Mouse (Mus musculus) MN1 (cell line): ENCODE results near the gene Polr2c.
"Not testable (repeated sequence)": the region's sequence is repeated elsewhere in the genome, so short reads cannot be mapped to it uniquely, and the experiment has no call there.

Experiments used
- DNase-seq: peaks from one replicate; pipeline ENCODE4 v3.0.0-alpha.2; 2016; ENCODE audit warnings: low spot score

Gene Polr2c

DNA sequence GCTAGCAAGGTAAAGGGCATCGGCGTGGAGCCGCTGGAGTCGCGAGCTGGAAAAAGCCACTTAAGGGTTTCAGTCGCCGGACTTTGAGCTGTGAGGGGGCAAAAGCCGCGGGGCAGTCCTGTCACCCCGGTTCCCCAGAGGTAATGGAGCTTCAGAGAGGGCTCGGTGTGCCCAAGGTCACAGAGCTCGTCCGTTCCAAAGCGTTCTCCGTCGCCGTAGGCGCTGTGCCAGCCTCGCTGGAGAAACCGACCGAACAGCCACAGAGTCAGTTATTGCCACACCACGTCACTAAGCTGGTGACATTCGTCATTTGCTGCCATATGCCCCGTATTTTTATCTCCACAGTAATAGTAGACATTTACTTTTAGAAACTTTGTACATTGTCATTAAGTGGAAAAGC is 18.6 kb upstream of the Polr2c start:
- peak; percentile 69 for DNase-seq

- DNase-seq, result no peak
These were observed 16.1 kb upstream of the Polr2c start for GRCm38 (mm10) chr8:94841183-94841582.

- no peak for DNase-seq
These were observed 7.2 kb upstream of the Polr2c start for GRCm38 (mm10) chr8:94850049-94850448.

DNA sequence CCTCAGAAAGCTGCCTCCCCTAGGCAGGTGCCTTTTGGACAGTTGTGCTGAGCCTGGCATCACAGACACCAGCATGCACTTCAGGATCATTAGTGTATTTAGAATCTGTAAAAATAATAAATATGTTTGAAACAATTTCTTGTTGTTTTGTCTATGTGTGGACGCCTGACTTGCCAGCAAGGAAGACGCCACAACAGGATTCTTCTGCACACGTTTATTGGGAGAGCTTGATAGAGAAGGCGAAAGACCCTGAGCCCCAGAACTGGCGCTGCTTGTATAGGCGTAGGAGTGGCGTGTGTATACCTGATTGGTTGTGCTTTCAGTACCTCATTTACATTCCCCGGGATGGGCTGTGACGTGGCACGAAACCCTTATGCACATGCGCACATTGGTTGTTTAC is 2.5 kb upstream of the Polr2c start:
- not testable (repeated sequence) for DNase-seq

GRCm38 (mm10) chr8:94857011-94857345 is 272 bp upstream of the Polr2c start:
- no peak for DNase-seq

DNA sequence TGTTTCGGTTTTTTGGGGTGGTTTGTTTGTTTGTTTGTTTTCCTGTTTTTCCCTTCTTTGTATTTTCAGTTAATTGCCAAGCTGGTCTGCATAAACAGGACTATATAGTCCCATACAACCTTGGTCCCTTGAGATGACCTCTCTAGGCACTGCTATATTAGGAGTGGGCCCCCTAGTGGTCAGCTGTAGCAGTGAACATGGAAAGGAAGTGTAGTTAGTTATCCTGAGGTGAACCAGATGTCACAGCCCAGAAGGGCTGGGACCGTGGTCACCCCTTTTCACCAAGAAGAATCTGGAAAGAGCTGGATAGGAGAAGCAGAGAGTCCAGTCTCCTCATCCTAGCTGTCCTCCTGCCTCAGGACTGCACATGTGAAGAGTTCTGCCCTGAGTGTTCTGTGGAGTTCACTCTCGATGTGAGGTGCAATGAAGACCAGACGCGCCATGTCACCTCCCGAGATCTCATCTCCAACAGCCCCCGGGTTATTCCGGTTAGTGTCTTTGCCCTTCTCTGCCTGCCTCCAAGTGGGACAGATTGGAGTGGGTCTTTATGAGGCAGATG is 4.2 kb downstream of the Polr2c start:
- DNase-seq, result peak; percentile 83

DNA sequence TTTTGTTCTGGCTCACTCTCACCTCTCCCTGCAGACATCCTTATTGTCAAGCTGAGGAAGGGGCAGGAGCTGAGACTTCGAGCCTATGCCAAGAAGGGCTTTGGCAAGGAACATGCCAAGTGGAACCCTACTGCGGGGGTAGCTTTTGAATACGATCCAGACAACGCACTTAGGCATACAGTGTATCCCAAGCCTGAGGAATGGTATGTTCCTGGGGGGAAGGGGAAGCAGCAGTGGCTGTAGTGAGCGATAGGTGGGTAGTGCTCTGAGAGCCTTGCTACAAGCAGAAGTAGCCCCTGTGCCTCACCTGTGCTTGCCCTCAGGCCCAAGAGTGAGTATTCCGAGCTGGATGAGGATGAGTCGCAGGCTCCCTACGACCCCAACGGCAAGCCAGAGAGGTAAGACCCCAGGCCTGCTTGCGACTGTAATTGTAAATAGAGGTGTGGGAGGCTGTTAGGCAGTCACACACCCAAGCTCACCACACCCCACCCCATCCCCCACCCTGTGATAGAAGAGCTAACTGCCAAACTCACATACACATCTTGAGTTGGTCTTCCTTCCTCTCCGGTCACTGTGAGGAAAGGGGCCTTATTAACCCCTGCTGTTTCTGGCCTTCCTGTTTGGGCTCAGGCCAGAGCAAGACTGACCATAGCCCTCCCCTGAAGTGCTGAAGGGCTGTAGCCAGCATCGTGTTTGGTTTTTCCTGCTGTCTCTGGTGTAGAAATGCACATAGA is 5.4 kb downstream of the Polr2c start:
- no peak for DNase-seq

DNA sequence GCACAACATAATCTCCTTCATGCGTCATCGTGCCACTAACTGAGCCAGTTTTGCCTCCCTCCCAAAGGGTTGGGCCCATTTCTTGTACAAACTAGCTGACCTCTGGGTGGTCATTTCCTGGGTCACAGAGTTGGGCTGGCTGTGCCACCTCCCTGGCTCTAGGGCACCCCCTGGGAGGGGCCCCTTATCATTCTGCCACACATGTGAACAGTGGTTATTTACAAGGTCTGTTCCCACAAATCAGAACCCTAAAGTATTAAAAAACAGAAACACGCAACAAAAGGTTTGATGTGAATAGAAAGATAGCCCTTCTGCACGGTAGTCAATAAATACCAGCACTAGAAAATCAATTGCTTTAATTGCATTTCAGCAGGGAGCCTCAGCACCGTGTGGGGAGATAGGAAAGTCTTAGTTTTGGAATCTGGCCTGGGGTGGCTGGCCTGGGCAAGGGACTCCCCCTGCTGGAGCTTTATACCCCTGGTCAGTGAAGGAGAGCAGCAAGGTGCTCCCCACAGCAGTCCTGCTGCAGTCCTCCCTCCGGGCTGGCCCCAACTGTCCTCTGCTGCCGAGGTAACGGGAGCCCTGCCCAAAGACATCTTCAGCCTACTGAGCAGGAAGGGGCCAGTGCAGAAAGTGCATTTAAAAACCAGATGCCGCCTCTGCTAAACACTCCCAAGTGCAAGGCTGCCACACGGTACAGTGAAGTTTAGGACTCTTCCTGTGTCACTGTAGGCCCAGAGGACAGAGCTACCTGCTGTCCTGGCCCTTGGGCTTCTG is 6.8 kb downstream of the Polr2c start:
- DNase-seq, result peak; percentile 52

- no peak for DNase-seq
These were observed 8.0 kb downstream of the Polr2c start for GRCm38 (mm10) chr8:94865292-94865691.

GRCm38 (mm10) chr8:94866921-94867320 is 9.7 kb downstream of the Polr2c start:
- DNase-seq, result no peak

GRCm38 (mm10) chr8:94869146-94869545 is 11.9 kb downstream of the Polr2c start:
- DNase-seq, result peak; percentile 63

DNA sequence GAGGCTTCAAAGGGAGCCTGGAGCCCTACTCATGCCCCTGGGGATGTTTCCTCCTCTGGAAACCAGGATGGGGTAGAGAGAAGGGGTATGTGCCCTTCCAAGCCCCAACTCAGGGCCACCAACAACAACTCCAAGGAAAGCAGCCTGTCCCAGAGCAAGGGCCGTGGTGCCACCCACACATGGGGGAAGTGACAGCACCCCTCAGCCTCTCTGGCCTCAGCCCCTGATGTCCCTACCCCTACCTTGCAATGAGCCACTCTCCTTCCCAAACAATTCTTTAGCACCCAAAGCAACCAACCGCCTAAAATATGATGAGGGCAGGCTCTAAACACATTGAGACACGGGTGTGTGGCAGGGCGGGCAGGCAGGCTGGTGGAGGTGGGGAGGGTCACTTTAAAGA is 12.8 kb downstream of the Polr2c start:
- DNase-seq, result no peak

- peak; percentile 75 for DNase-seq
These were observed 13.3 kb downstream of the Polr2c start for GRCm38 (mm10) chr8:94870474-94871107.

DNA sequence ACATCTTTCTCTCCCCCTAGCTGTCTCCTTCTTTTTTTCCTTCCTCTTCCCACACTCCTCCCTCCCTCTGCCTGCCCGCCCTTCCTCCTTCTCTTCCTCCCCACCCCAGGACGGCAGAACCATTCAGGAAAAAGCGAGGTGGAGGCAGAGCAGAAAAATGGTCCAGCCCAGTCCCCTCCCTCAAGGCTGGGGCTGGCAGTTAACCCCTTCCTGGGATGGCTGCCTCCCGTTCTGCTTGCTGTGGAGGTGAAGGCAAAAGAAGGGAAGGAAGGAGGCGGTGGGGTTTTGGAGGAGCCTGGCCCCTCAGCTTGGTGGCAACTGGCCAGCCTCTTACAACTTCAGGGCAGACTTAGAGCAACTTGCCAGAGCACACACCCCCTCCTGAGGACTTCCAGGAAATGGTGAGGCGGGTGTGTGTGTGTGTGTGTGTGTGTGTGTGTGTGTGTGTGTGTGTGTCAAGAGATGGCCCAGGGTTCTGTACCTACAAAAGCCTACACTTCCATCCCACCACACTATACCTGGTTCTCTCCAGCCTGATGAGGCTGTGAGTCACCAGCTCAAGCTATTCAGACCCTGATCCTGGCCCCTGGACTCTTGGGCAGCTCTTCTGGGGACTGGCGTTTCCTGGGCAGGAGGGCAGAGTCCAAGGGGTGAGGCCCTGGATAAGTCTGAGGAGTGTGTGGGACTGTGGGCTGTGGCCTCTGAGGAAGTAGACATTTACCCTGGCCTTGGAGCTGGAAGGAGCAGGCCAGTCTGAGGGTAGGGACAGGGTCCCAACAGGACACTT is 14.1 kb downstream of the Polr2c start:
- DNase-seq, result peak; percentile 68

- DNase-seq, result no peak
These were observed 14.9 kb downstream of the Polr2c start for GRCm38 (mm10) chr8:94872156-94872555.

GRCm38 (mm10) chr8:94872576-94872975 is 15.3 kb downstream of the Polr2c start:
- DNase-seq, result no peak

DNA sequence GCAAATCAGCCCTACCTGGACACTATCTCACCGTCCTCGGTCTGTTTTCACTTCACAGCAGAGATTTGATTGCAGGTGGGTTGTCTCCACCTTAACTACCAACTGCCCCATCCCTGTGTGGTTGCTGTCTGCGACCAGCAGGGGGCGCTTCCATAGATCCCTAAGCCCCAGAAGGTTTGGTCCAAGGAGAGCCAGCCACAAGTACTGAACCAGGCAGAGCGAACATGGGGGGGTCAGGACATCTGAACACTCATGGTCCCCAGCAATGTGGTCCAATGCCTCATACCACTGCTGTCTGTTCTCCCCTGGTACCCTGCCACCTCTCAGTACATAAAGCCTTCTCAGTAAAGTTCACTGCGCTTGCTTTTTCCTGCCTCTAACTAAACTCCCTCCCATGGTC is 17.1 kb downstream of the Polr2c start:
- peak; percentile 79 for DNase-seq

DNA sequence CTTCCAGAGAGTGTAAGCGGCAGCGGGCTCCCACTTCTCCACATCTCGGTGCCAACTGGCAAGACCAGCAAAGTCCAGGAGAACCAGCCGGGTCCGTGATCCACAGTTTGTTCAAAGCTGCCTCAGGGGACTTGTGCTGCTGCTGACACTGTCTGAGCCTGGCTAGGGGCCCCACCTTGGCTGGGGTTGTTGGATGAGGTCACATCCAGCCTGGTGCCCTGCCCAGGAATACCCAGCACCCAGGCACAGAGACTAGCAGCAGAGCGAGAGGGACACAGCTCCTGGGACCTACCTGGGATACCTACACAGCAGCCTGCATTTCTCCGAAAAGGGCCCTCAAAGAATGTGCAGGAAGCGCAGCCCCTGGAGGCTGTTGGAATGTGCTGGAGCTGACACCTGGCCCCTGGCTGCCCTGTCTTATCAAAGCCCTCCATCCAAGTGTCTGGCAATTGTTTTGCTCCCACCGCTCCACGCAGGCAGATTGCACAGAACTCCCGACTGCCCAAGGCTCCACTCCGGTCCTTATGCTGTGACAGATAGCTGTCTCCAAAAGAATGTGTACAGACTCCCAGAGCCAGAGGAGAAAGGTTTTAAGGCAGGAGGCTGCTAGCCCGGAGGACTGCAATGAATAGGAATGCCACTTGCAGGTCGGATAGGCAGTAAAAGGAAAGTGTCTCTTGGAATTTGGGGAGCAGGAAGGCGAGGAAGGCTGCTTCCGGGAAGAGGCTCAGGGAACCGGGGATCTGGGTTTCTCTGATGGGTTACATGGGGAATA is 18.0 kb downstream of the Polr2c start:
- peak; percentile 59 for DNase-seq

DNA sequence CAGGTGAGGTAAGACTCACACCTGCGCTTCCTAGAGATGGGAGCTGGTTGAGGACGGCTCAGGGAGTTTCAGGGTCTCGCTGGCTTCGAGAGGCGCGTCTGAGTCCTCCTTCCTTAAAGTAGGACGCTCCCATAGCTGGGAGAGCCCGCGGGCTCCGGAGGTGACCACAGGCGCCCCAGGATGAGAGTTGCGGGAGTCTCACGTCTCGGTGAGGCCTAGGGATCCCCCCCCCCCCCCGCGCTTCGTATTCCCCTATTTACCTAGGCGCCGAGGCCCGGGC is 18.6 kb downstream of the Polr2c start:
- no peak for DNase-seq

- DNase-seq, result peak; percentile 91
These were observed 19.0 kb downstream of the Polr2c start, which contains the start of gene Dok4 for GRCm38 (mm10) chr8:94876197-94876730. Dok4 (minus strand) TSS chr8:94876330.

GRCm38 (mm10) chr8:94876820-94877219 is 19.6 kb downstream of the Polr2c start:
- DNase-seq, result no peak
